Mouse (Mus musculus): ENCODE data around the gene Csrp2. TPM values are rescaled to one million over a fixed set of nuclear protein-coding genes. Genes with fewer than 3 reads are reported as not detected.

Gene Csrp2
- polyA plus RNA-seq (2015; fragmentation: Nextera tagmentation; extraction: Ambion mirVana): 109 and 111 TPM in 2 replicates

- WGBS: under 1% methylated on average over 67 of the region's 67 CpGs
- H3K27me3 ChIP-seq (replicated peaks): no peaks in the 10 kb centered on the region
- no peaks in the 10 kb centered on the region for H3K9me3 ChIP-seq
- ATAC-seq (replicated peaks): peak; percentile 94
- peak within 1 kb of the TSS; percentile 85 for H3K4me2 ChIP-seq
- H3K4me1 ChIP-seq: peaks cover 18% of the 10 kb centered on the region
- peak within 1 kb of the TSS; percentile 76 for H3K27ac ChIP-seq
- peak within 1 kb of the TSS; percentile 57 for H3K4me3 ChIP-seq
- no peaks in the 10 kb centered on the region for H3K36me3 ChIP-seq (replicated peaks)
- peak within 1 kb of the TSS; percentile 59 for H3K9ac ChIP-seq
Observed at GRCm38 (mm10) chr10:110919531-110920343, at the start of gene Csrp2. Csrp2 (plus strand) TSS chr10:110919789.

GRCm38 (mm10) chr10:110874853-110875252 lies 44.7 kb upstream of the Csrp2 start:
- WGBS: 91% methylated on average over 8 of the region's 8 CpGs
- Histone ChIP-seq H3K9me3 (no peaks in the 10 kb centered on the region), H3K4me1 (no peaks in the 10 kb centered on the region), H3K4me3 (no peak overlapping the region), H3K36me3 (replicated peaks) (no peaks in the 10 kb centered on the region), H3K9ac (no peak overlapping the region), H3K4me2 (no peak overlapping the region), H3K27me3 (replicated peaks) (no peaks in the 10 kb centered on the region), H3K27ac (no peak overlapping the region)
- ATAC-seq (replicated peaks): no peak

- H3K9me3 ChIP-seq: no peaks in the 10 kb centered on the region
- no peak overlapping the region for H3K4me2 ChIP-seq
- H3K27me3 ChIP-seq (replicated peaks): no peaks in the 10 kb centered on the region
- no peak for ATAC-seq (replicated peaks)
- no peak overlapping the region for H3K27ac ChIP-seq
- H3K4me1 ChIP-seq: no peaks in the 10 kb centered on the region
- 91% methylated on average over 3 of the region's 3 CpGs for WGBS
- no peaks in the 10 kb centered on the region for H3K36me3 ChIP-seq (replicated peaks)
- H3K4me3 ChIP-seq: no peak overlapping the region
- H3K9ac ChIP-seq: no peak overlapping the region
Observed at GRCm38 (mm10) chr10:110876956-110877355, 42.6 kb upstream of the Csrp2 start.

- ATAC-seq (replicated peaks): no peak
- Histone ChIP-seq H3K9me3 (no peaks in the 10 kb centered on the region), H3K36me3 (replicated peaks) (no peaks in the 10 kb centered on the region), H3K4me1 (no peaks in the 10 kb centered on the region), H3K27ac (no peak overlapping the region), H3K9ac (no peak overlapping the region), H3K4me2 (no peak overlapping the region), H3K4me3 (no peak overlapping the region), H3K27me3 (replicated peaks) (no peaks in the 10 kb centered on the region)
- 79% methylated on average over 8 of the region's 8 CpGs for WGBS
Observed at GRCm38 (mm10) chr10:110877851-110878250, 41.7 kb upstream of the Csrp2 start.

- ATAC-seq (replicated peaks): no peak
- Histone ChIP-seq H3K36me3 (replicated peaks) (no peaks in the 10 kb centered on the region), H3K4me2 (no peak overlapping the region), H3K9ac (no peak overlapping the region), H3K4me1 (no peaks in the 10 kb centered on the region), H3K4me3 (no peak overlapping the region), H3K9me3 (no peaks in the 10 kb centered on the region), H3K27me3 (replicated peaks) (no peaks in the 10 kb centered on the region), H3K27ac (no peak overlapping the region)
- 23% methylated on average over 5 of the region's 5 CpGs for WGBS
Observed at GRCm38 (mm10) chr10:110878641-110879040, 40.9 kb upstream of the Csrp2 start.

- no peak for ATAC-seq (replicated peaks)
- H3K4me2 ChIP-seq: no peak overlapping the region
- H3K27ac ChIP-seq: no peak overlapping the region
- no peaks in the 10 kb centered on the region for H3K4me1 ChIP-seq
- no peaks in the 10 kb centered on the region for H3K36me3 ChIP-seq (replicated peaks)
- 33% methylated on average over 7 of the region's 7 CpGs for WGBS
- H3K4me3 ChIP-seq: no peak overlapping the region
- no peak overlapping the region for H3K9ac ChIP-seq
- no peaks in the 10 kb centered on the region for H3K9me3 ChIP-seq
- no peaks in the 10 kb centered on the region for H3K27me3 ChIP-seq (replicated peaks)
Observed at GRCm38 (mm10) chr10:110879426-110880066, 40.0 kb upstream of the Csrp2 start.

- Histone ChIP-seq H3K9ac (no peak overlapping the region), H3K9me3 (no peaks in the 10 kb centered on the region), H3K4me2 (no peak overlapping the region), H3K36me3 (replicated peaks) (no peaks in the 10 kb centered on the region), H3K27me3 (replicated peaks) (no peaks in the 10 kb centered on the region), H3K27ac (no peak overlapping the region), H3K4me3 (no peak overlapping the region), H3K4me1 (no peaks in the 10 kb centered on the region)
- no peak for ATAC-seq (replicated peaks)
- WGBS: 57% methylated on average over 7 of the region's 7 CpGs
Observed at GRCm38 (mm10) chr10:110881346-110881745, 38.2 kb upstream of the Csrp2 start.

- Histone ChIP-seq H3K4me2 (no peak overlapping the region), H3K9ac (no peak overlapping the region), H3K4me3 (no peak overlapping the region), H3K36me3 (replicated peaks) (no peaks in the 10 kb centered on the region), H3K4me1 (no peaks in the 10 kb centered on the region), H3K27me3 (replicated peaks) (no peaks in the 10 kb centered on the region), H3K27ac (no peak overlapping the region), H3K9me3 (no peaks in the 10 kb centered on the region)
- ATAC-seq (replicated peaks): no peak
Observed at GRCm38 (mm10) chr10:110882701-110883100, 36.9 kb upstream of the Csrp2 start.

GRCm38 (mm10) chr10:110890656-110891272 lies 28.8 kb upstream of the Csrp2 start:
- Histone ChIP-seq H3K4me2 (no peak overlapping the region), H3K27ac (no peak overlapping the region), H3K9me3 (no peaks in the 10 kb centered on the region), H3K9ac (no peak overlapping the region), H3K4me3 (no peak overlapping the region), H3K27me3 (replicated peaks) (no peaks in the 10 kb centered on the region), H3K4me1 (no peaks in the 10 kb centered on the region), H3K36me3 (replicated peaks) (no peaks in the 10 kb centered on the region)
- 76% methylated on average over 7 of the region's 7 CpGs for WGBS
- ATAC-seq (replicated peaks): no peak

- ATAC-seq (replicated peaks): no peak
- 57% methylated on average over 13 of the region's 13 CpGs for WGBS
- no peaks in the 10 kb centered on the region for H3K36me3 ChIP-seq (replicated peaks)
Observed at GRCm38 (mm10) chr10:110899744-110900501, 19.7 kb upstream of the Csrp2 start.

GRCm38 (mm10) chr10:110903862-110904261 lies 15.7 kb upstream of the Csrp2 start:
- Histone ChIP-seq H3K27me3 (replicated peaks) (no peaks in the 10 kb centered on the region), H3K4me3 (no peak overlapping the region), H3K9me3 (no peaks in the 10 kb centered on the region), H3K36me3 (replicated peaks) (no peaks in the 10 kb centered on the region), H3K4me2 (no peak overlapping the region), H3K4me1 (no peaks in the 10 kb centered on the region), H3K9ac (no peak overlapping the region), H3K27ac (no peak overlapping the region)
- over 99% methylated on average over 3 of the region's 3 CpGs for WGBS
- ATAC-seq (replicated peaks): no peak

More at GRCm38 (mm10) chr10:110899744-110900501, 19.7 kb upstream of the Csrp2 start:
- no peak overlapping the region for H3K4me2 ChIP-seq
- no peaks in the 10 kb centered on the region for H3K9me3 ChIP-seq
- H3K9ac ChIP-seq: no peak overlapping the region
- no peaks in the 10 kb centered on the region for H3K4me1 ChIP-seq
- H3K27ac ChIP-seq: no peak overlapping the region
- H3K4me3 ChIP-seq: no peak overlapping the region
- H3K27me3 ChIP-seq (replicated peaks): no peaks in the 10 kb centered on the region
